Mouse (Mus musculus) splenic B cell, adult 2 months (primary cell): ENCODE results near the gene Prps2.
"Not testable (repeated sequence)": the region's sequence is repeated elsewhere in the genome, so short reads cannot be mapped to it uniquely, and the experiment has no call there.

Experiments
- DNase-seq: peaks from one replicate; pipeline ENCODE4 v3.0.0-alpha.2; 2011; ENCODE audit warnings: low read depth, low spot score
- H3K27me3 ChIP-seq: 2 replicates; pipeline ENCODE4 v1.6.1; 2012; ENCODE audit warnings: mild to moderate bottlenecking, low read length, moderate library complexity, mixed read lengths; ENCODE audit not compliant: control insufficient read depth, poor library complexity, insufficient read depth, severe bottlenecking
- H3K36me3 ChIP-seq: 2 replicates; pipeline ENCODE4 v1.6.1; 2012; ENCODE audit warnings: mild to moderate bottlenecking, low read length, moderate library complexity, mixed read lengths; ENCODE audit not compliant: control insufficient read depth, poor library complexity, insufficient read depth, severe bottlenecking

The Prps2 gene

DNA sequence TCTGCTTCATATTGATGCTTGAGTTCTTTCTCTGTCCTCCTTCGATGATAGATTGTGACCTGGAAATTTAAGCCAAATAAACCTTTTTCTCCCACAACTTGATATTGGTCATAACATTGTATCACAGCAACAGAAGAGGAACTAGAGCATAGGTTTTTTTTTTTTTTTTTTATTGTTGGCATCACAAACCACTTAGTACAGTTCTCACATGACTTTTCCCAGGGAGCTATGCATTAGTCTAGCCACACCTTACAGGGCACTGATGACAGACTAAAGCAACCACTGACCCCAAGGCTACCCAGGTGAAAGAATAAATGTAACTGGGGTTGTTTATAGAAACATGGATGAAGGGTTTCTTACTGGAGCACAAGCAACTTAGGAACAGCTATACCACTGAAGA, 44.6 kb downstream of the Prps2 start:
- DNase-seq, result peak; percentile 46
- H3K36me3 ChIP-seq, result no peaks in the 10 kb centered on the region
- no peaks in the 10 kb centered on the region for H3K27me3 ChIP-seq

DNA sequence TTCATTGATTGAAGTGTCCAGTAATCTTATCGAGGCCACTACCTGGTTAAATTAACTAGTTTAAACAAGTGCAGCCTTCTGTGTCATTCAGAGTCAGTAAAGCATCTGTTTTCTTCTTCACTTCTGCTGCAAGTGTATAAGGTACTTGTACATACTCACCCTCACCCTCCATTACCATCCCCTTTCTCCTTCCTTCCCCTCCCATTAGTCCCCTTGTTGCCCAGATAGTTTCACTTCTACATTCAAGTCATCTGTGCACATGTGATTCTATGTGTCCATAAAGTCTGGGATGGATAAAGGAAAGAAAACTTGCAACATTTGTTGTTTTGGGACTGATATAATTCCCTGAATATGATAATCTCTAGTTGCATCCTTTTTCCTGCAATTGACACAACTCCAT, 48.0 kb downstream of the Prps2 start:
- no peaks in the 10 kb centered on the region for H3K36me3 ChIP-seq
- no peak for DNase-seq
- no peaks in the 10 kb centered on the region for H3K27me3 ChIP-seq

DNA sequence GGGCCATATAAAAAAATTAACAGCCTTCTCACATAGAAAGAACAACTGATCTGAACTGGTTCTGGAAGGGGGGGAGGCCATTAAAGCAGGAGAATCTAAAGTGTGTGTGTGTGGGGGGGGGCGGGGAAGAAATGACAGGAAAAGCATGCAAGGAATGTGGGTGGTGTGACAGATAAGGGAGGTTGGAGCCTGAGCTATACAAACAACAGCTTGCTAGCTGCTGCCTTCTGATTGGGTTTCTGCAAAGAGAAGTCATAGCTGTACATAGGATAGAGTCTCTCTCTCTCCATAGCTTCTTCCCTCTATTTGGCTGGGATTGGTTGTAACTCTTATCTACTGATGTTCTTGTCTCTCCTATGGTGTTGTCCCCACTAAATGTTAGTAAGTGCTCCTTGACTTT, 49.9 kb downstream of the Prps2 start:
- no peaks in the 10 kb centered on the region for H3K36me3 ChIP-seq
- DNase-seq, result no peak
- H3K27me3 ChIP-seq, result no peaks in the 10 kb centered on the region

DNA sequence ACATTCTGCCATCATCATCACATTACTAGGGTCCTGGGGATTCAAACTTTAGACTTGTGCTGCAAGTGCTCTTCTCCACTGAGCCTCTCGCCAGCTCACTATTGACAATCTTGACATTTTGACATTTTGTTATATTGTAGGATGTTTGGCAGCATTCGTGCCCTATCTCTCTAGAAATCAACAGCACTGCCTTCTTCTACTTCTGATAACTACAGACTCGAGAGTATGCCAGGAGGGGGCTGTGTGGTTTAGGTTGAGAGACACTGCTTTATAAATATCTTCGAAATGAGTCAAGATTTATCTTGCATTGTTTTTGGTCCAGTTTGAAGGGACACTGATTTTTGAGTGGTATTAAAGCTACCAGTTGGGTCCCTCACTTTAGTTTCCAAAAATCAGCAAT, 51.6 kb downstream of the Prps2 start:
- no peaks in the 10 kb centered on the region for H3K27me3 ChIP-seq
- no peak for DNase-seq
- no peaks in the 10 kb centered on the region for H3K36me3 ChIP-seq

DNA sequence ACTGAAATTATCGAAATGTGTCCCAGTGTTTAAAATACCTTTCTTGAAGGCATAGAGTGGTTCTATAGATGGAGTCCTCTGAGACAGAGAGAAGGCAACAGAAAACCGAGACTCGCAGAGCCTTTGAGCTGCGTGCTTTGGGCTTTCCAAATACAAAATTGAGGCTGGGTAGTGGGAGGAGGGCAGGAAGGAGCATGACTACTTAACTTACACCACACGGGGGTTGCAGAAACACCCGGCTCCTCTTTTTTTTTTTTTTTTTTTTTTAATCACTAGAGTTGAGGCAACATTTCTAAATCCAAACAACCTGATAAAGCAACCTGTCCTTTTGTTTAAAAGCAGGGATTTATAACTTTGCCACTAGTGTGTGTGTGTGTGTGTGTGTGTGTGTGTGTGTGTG, 52.1 kb downstream of the Prps2 start, which contains the start of gene Tlr7:
Tlr7 (minus strand) TSS at position 160 of the 400 bp plus-strand sequence.
- Histone ChIP-seq H3K36me3 (no peaks in the 10 kb centered on the region), H3K27me3 (no peaks in the 10 kb centered on the region)
- DNase-seq, result peak; percentile 46

DNA sequence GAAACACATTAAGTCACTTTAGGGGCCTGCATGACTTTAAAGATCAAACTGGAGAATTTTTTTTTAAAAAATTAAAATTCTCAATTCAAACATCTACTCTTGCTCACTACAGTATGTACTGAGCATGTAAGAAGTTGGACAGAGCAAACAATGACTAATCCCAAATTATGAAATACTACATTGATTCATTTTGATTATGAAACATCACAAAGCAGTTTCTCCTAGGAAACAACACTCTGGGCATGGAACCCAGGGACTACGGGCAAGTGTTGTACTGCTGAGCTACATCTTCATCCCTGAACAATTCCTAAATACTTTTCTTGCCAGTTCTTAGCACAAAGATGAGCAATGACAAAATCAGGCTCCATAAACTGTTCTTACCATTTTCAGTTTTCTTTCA, 52.9 kb downstream of the Prps2 start:
- no peak for DNase-seq

DNA sequence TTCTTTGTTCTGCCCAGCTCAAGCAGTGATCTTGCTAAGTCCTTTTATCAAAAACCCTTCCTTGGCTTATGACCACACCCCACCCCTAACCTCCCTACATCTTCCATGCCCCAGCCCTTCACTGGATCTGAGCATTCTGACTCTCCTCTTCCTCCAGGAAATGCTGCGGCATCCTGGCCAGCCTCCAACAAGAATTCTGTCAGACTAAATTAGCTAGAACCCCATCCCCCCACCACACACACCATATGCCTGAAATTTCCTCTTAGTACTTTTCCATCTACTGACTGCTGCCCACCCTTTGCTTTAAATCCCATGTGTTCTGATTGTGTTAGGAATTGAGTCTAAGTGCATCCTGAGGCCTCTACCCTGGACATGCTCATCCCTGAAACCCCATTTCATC, 53.5 kb downstream of the Prps2 start:
- no peak for DNase-seq
- no peaks in the 10 kb centered on the region for H3K27me3 ChIP-seq
- no peaks in the 10 kb centered on the region for H3K36me3 ChIP-seq

More for the DNA sequence above, 52.9 kb downstream of the Prps2 start:
- no peaks in the 10 kb centered on the region for H3K36me3 ChIP-seq
- no peaks in the 10 kb centered on the region for H3K27me3 ChIP-seq

DNA sequence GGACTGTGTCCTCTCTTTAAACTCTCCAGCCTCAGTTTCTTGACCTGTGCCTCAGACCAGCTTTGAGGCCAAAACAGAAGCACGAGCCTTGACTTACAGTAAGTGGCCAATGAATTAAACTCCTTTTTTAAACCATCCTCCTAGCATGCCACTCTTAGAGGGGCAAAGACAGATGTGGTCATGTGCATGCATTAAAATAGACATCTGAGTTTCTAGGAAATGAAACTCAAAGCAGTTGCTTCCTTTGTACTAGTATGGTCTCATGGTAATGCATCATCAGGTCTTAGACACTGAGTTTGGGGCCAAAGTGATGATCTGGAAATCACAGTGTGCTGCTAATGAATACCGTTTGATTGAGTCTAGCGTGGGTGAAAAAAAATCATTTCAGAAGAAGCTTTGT, 54.0 kb downstream of the Prps2 start:
- Histone ChIP-seq H3K36me3 (no peaks in the 10 kb centered on the region), H3K27me3 (no peaks in the 10 kb centered on the region)
- peak; percentile 64 for DNase-seq

DNA sequence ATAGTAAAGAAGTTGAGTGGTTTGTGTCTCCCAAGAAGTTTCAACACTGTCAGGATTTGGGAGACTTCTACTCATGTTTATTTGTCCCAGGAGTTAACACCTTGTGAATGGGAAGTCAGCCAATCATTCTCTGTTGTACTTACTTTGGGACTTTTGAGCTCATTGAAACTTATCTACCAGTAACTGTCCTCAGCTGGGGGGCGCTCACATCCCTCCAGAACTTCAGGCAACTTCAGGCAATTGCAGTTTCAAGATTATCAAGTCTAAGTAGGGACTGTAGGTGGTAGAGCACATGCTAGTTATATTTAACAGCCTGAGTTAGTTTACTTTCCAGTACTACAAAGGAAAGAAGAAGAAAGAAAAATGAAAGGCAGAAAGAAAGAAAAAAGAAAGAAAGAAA, 58.8 kb downstream of the Prps2 start:
- H3K27me3 ChIP-seq, result no peaks in the 10 kb centered on the region
- DNase-seq, result peak; percentile 31

DNA sequence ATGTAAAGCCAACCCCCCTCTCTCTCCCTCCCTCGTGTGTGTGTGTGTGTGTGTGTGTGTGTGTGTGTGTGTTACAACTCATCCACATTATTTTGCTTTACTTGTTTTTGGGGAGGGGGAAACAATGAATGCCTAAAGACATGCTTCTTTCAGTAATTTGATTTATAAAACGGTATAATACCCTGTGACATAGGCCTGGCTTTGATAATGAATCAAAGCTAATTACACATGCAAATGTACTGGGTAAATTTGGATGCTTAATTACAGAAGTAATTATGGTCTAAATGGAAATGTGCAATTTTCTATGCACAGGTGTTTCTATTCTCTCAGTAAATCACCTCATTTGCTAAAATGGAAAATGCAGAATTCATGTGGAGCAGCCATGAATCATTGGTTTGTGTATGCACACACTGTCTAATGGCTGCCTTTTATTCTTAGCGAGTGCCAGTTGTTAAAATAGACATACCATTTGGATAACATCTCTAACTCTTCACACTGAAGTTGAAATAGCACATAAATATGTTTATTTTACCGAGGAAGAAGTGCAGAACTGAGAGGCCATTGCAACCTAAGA, 61.2 kb downstream of the Prps2 start:
- H3K27me3 ChIP-seq, result no peaks in the 10 kb centered on the region
- DNase-seq, result no peak

More for the DNA sequence above, 58.8 kb downstream of the Prps2 start:
- H3K36me3 ChIP-seq, result no peaks in the 10 kb centered on the region

DNA sequence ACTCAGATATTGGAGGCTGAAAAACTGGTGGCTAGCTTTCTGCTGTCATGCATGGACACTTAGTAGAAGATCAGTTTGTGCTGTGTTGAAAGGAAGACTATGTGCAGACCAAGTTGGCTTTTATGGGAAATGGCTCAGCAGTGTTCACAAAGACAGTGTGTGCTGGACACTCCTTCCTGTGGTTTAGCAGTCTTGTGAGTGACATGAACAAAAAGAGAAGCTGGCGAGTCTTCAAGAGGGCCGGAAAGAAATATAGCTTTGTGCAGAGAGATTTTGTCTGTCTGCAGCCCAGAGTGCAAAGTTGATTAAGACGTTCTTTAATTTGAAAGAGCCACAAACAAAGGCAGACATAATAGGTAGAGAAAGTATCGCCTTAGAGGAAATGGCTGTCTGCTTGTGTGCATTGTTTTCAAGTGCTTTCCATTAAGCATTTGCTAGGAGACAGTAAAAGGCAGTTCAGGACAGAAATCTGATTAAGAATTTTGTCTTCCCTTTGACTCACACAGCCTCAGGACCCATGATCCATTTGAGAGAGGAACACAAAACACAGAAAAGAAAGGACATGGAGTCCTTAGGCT, 63.6 kb downstream of the Prps2 start:
- DNase-seq, result peak; percentile 29
- H3K27me3 ChIP-seq, result no peaks in the 10 kb centered on the region
- H3K36me3 ChIP-seq, result no peaks in the 10 kb centered on the region

More for the DNA sequence above, 61.2 kb downstream of the Prps2 start:
- no peaks in the 10 kb centered on the region for H3K36me3 ChIP-seq

DNA sequence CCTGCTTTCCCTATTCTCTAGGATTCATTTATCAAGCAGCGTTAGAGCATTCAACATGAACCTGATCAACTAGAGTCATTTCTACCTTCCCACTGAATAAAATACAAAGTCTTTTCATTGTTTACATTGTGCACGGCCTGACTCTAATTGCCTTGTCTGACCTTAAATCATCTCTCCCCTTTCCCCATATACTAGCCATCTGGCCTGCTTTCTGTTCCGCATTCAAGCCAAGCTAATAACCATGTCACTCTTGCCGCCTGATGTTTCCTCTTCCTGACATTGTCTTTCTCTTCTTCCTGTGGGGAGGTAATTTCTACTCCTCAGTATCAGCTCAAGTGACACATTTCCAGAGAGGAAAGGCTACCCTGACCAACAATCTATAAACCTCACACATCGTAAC, 66.8 kb downstream of the Prps2 start:
- peak; percentile 50 for DNase-seq
- Histone ChIP-seq H3K27me3 (no peaks in the 10 kb centered on the region), H3K36me3 (no peaks in the 10 kb centered on the region; the same call in 1 of the 2 replicates)

DNA sequence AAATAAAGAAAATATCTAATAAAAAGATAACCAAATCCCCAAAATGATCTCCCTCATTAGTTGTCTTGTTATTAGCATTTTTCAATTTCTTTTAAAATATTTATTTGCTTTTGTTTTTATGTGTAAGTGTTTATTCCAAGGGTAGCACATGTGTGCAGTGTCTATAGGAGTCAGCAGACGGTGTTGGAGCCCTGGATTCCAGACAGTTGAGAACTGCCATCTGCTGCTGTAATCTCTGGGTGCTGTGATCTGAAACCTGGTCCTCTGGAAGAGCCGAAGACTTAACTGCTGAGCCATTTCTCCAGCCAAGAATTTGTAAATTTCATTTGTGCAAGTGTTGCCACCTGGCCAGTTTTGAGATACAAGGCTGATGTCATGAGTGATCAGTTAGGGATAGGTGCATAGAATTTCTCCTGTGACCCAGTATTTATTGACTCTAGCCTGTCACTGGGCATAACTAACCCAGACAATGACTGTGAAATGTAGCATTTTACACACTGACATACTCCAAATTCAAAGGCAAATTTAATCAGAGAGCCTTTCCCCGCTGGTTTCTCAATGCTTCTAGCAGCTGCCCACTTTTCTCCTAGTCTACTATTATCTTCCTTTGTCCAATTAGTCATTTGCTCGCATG, 67.3 kb downstream of the Prps2 start:
- Histone ChIP-seq H3K27me3 (no peaks in the 10 kb centered on the region), H3K36me3 (no peaks in the 10 kb centered on the region; the same call in 1 of the 2 replicates)
- no peak for DNase-seq

DNA sequence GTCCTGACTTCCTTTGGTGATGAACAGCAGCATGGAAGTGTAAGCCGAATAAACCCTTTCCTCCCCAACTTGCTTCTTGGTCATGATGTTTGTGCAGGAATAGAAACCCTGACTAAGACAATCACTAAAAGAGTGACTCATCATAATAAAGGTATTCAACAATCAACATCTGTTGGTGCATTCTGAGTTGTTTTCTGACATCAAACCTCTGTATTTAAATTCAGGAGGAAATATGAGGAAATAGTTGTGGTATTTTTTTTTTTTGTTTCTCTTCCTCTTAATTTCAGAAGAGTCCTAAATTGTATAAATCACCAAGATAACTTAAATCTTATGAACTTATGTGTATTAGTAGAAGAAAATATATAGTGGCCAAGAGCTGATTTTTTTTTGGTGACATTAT, 80.5 kb downstream of the Prps2 start:
- not testable (repeated sequence) for H3K27me3 ChIP-seq, H3K36me3 ChIP-seq
- peak; percentile 8 for DNase-seq
